Mouse (Mus musculus) kidney, adult 2 months (tissue): ENCODE results near the gene Frmd4b. TPM values are rescaled to one million over a fixed set of nuclear protein-coding genes. Genes with fewer than 3 reads are reported as not detected.

Experiments used
- DNase-seq: peaks from one replicate; pipeline ENCODE4 v3.0.0; 2021
- H3K27ac ChIP-seq: fragments of 200-500 bp; 2 replicates; pipeline ENCODE4 v1.5.1; 2012; ENCODE audit warnings: low read depth, low read length, control low read depth, inconsistent platforms; ENCODE audit not compliant: insufficient read depth
- H3K27me3 ChIP-seq: fragments of 200-500 bp; replicated peaks from 2 replicates; pipeline ENCODE4 v1.6.1; 2012; ENCODE audit warnings: mild to moderate bottlenecking, moderate library complexity, low read length, inconsistent platforms; ENCODE audit not compliant: control insufficient read depth, insufficient read depth
- H3K36me3 ChIP-seq: fragments of 200-500 bp; 2 replicates; pipeline ENCODE4 v1.6.1; 2012; ENCODE audit warnings: mild to moderate bottlenecking, moderate library complexity, low read length, inconsistent platforms; ENCODE audit not compliant: control insufficient read depth, insufficient read depth
- H3K4me1 ChIP-seq: fragments of 200-500 bp; 2 replicates; pipeline ENCODE4 v1.6.1; 2011; ENCODE audit warnings: low read length; ENCODE audit not compliant: control insufficient read depth, insufficient read depth
- H3K4me3 ChIP-seq: fragments of 200-500 bp; 2 replicates; pipeline ENCODE4 v1.5.1; 2011; ENCODE audit warnings: mild to moderate bottlenecking, low read depth, low read length, control low read depth; ENCODE audit not compliant: insufficient read depth
- CTCF ChIP-seq: fragments of 200-500 bp; conservative IDR thresholded peaks from 2 replicates; pipeline ENCODE4 v1.5.1; 2011; ENCODE audit warnings: low read depth, mild to moderate bottlenecking, control low read depth, low read length, moderate library complexity, mixed read lengths; ENCODE audit not compliant: insufficient read depth, insufficient read length
- POLR2A ChIP-seq: fragments of 200-500 bp; IDR thresholded peaks from one replicate; pipeline ENCODE4 v1.6.1; 2011; ENCODE audit warnings: low read depth, low read length, control low read depth
- WGBS: fragments of 180-500 bp; shearing (Covaris S2); methylation state at CpG from one replicate; pipeline ENCODE4 v1.1.7; 2018; 5-methylcytosine and 5-hydroxymethylcytosine counted together
- polyA plus RNA-seq: library from polyadenylated mRNA; depleted of rRNA; stranded (reverse); fragments of >200 nt; gene quantifications from 2 replicates; pipeline ENCODE4 v1.2.3, GENCODE M21; 2012

Gene Frmd4b
- polyA plus RNA-seq, 1 experiment: 18.2 TPM

DNA sequence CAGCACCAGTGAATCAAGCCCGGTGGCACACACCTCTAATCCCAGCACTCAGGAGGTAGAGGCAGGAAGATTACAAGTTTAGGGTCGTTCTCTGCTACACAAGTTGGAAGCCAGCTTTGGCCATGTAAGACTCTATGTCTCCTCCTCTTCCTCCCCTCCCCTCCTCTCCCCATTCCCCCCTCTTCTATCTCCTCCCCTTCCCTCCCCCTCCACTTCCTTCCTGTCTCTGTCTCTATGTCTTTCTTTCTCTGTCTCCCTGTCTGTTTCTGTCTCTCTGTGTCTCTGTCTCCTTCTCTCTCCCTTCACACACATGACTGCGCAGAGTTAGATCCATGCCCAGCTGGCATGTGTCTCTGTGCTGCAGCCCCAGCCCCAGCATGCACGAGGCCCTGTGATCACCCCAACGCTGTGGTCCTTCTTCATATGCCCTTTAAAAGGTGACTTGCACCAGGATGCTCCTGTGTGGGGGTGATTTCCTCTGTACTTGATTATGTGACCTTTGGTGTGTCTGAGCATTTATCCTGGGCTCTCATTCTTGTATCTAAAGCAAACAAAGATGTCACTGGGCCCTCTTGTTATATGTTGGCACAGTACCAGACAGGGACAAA is 340.3 kb downstream of the Frmd4b start:
- H3K4me1 ChIP-seq: no peaks in the 10 kb centered on the region; the same call in 1 of the 2 replicates
- TF ChIP-seq POLR2A (no peak), CTCF (no peak)
- no peak for DNase-seq
- no peaks in the 10 kb centered on the region for H3K27me3 ChIP-seq
- H3K36me3 ChIP-seq: no peaks in the 10 kb centered on the region
- no peak overlapping the region for H3K27ac ChIP-seq
- 56% methylated on average over 5 of the region's 5 CpGs for WGBS
- no peak overlapping the region for H3K4me3 ChIP-seq

DNA sequence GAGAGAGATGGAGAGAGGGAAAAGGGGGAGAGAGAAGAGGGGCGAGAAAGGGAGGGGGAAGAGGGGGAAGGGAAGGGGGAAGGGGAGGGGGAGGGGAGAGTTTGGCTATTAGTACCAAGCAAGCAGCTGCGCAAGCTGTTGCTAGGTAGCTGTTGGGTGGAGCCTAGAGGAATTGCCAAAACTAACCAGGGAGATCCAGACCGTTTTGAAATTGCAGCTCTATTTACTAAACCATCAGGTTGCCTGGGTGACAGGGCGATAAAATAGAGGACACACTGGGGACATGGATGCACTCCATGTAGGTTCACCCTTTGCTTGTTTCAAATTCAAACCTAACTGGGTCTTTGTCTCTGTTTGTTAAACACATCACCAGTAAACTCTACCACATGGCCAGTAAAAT is 341.0 kb downstream of the Frmd4b start:
- DNase-seq: peak; percentile 40
- H3K4me1 ChIP-seq: no peaks in the 10 kb centered on the region; the same call in 1 of the 2 replicates
- H3K27ac ChIP-seq: no peak overlapping the region
- H3K36me3 ChIP-seq: no peaks in the 10 kb centered on the region
- H3K27me3 ChIP-seq: no peaks in the 10 kb centered on the region
- no peak overlapping the region for H3K4me3 ChIP-seq
- no peak for TF ChIP-seq CTCF
- TF ChIP-seq POLR2A: no peak
- WGBS: 54% methylated on average over 4 of the region's 4 CpGs

DNA sequence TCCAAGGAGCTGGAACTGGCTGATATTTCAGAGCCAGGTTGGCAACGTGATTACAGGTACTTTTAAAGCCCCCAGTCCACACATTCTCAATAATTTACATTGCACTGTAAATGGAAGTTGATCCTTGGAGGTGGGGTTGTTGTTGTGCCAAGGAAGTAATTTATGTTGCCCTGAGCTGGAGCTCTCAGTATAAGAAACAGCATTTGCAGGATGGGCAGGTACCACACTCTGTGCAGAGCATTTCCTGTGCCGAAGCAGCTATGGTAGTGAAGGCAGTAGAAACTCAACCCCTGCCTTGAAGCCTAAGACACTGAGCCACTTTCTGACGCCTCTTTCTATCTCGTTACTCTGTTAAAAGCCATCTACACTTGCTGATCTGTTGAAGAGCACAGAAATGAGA is 341.6 kb downstream of the Frmd4b start:
- no peak for DNase-seq
- TF ChIP-seq POLR2A (no peak), CTCF (no peak)
- no peak overlapping the region for H3K4me3 ChIP-seq
- no peaks in the 10 kb centered on the region for H3K27me3 ChIP-seq
- H3K36me3 ChIP-seq: no peaks in the 10 kb centered on the region
- no peaks in the 10 kb centered on the region; the same call in 1 of the 2 replicates for H3K4me1 ChIP-seq
- 49% methylated on average over 4 of the region's 4 CpGs for WGBS
- H3K27ac ChIP-seq: no peak overlapping the region

DNA sequence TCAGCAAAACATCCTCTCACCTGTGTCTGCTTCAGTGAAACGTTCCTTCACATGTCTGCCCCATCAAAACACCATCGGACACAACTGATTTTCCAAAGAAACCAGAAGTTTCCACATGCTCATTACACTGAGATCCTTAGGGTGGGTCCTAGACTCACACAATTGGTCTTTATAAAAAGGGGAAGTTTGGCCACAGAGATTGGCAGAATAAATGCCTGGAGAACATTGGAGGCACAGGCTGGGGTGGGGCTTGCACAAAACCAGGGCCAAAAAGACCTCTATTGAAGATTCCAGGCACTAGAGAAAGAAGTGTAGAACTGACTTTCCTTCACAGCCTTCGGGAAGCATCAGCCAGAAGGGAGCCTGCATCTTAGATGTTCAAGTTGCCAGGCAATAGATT is 343.6 kb downstream of the Frmd4b start:
- Histone ChIP-seq H3K36me3 (no peaks in the 10 kb centered on the region), H3K27ac (no peak overlapping the region)

DNA sequence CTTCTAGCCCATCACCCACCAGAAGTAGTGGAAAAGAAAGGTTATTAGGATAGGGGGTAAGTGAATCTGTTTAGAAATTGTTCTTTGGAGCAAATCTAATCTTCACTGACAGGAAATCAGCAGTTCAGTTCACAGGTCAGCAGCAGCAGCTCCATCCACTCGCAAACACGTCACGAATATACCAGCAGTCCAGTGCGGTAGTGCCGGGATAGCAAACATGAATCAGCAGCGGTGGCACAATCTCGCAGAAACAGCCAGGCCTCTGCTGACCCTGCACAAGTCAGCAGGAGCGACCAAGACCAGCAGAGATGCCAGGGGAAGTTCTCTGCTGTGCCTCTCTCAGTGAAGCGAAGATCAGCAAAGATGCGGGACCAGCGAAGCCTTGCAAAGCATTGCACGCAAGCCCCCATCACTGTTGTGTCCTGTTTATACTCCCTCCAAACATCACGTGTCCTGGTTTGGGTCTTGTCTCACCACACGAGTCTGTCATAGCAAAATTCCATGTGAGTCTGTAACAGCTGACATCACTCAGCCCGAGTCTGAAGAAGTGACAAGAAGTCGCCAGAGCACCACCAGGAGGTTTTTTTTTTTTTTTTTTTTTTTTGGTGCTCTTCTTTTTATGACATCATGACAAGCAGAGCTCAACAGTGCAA is 344.2 kb downstream of the Frmd4b start:
- TF ChIP-seq CTCF (no peak), POLR2A (no peak)
- Histone ChIP-seq H3K4me3 (no peak overlapping the region), H3K4me1 (no peaks in the 10 kb centered on the region; the same call in 1 of the 2 replicates), H3K27ac (no peak overlapping the region), H3K27me3 (no peaks in the 10 kb centered on the region), H3K36me3 (no peaks in the 10 kb centered on the region)
- no peak for DNase-seq
- WGBS: 83% methylated on average over 16 of the region's 16 CpGs

More for the DNA sequence above, 343.6 kb downstream of the Frmd4b start:
- TF ChIP-seq CTCF (no peak), POLR2A (no peak)
- DNase-seq: no peak
- WGBS: 92% methylated on average over 3 of the region's 3 CpGs
- no peaks in the 10 kb centered on the region for H3K27me3 ChIP-seq
- no peaks in the 10 kb centered on the region; the same call in 1 of the 2 replicates for H3K4me1 ChIP-seq
- no peak overlapping the region for H3K4me3 ChIP-seq

DNA sequence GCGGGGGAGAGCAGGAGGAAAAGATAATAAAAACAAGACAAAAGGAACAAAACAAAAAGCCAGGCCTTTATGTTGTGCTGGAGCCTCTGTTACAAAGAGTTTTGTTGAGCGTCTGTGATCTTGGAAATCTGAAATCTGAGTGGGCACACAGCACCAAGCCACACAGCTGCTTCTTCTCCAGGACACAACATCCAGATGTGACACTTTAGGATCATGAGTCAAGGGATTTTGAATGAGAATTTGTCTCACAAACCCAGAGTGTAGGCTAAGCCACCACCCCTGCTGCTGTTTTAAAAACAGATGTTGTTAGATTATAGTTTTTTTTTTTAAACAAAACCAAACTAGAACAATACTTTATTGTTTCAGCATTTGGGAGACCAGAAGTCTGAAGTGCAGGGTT is 345.0 kb downstream of the Frmd4b start:
- WGBS: 81% methylated on average over 2 of the region's 2 CpGs
- Histone ChIP-seq H3K27ac (no peak overlapping the region), H3K4me1 (no peaks in the 10 kb centered on the region), H3K4me3 (no peak overlapping the region), H3K36me3 (no peaks in the 10 kb centered on the region), H3K27me3 (no peaks in the 10 kb centered on the region)
- no peak for DNase-seq
- TF ChIP-seq CTCF: no peak

DNA sequence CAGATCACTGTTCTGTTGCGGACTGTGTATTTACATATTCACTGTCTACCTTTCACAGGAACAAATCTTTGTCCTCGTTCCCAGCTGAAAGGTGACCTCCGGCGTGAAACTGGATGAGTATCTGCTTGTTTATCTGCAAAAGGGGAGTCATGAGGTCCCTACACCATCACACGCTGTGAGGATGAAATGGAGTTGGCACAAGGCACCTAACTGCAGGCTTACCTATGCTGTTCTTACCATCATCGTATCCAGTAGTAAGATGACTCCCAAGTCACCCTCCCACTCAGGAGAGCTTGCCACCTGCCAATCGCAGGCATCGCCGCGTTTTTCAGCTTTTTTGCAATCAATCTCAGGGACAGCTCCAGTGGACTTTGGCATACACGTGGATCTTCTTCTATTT is 347.7 kb downstream of the Frmd4b start:
- H3K27ac ChIP-seq: no peak overlapping the region
- no peaks in the 10 kb centered on the region for H3K27me3 ChIP-seq
- WGBS: 56% methylated on average over 11 of the region's 11 CpGs
- no peaks in the 10 kb centered on the region; the same call in 1 of the 2 replicates for H3K4me1 ChIP-seq
- no peaks in the 10 kb centered on the region for H3K36me3 ChIP-seq
- no peak for DNase-seq
- TF ChIP-seq CTCF: no peak
- TF ChIP-seq POLR2A: no peak
- no peak overlapping the region for H3K4me3 ChIP-seq
